Mouse (Mus musculus) olfactory bulb, adult 2 months (tissue): ENCODE measurements around the gene Uhrf1bp1. TPM values are rescaled to one million over a fixed set of nuclear protein-coding genes. Genes with fewer than 3 reads are reported as not detected.

Source experiments
- H3K27ac ChIP-seq: fragments of 200-500 bp; 2 replicates; pipeline ENCODE4 v1.5.1; 2012; ENCODE audit warnings: low read depth, low read length; ENCODE audit not compliant: insufficient read depth
- H3K4me1 ChIP-seq: fragments of 200-500 bp; 2 replicates; pipeline ENCODE4 v1.6.1; 2012; ENCODE audit warnings: low read length; ENCODE audit not compliant: control insufficient read depth, insufficient read depth
- H3K4me3 ChIP-seq: fragments of 200-500 bp; 2 replicates; pipeline ENCODE4 v1.5.1; 2012; ENCODE audit warnings: mild to moderate bottlenecking, low read depth, low read length, moderate library complexity; ENCODE audit not compliant: insufficient read depth
- CTCF ChIP-seq: fragments of 200-500 bp; IDR thresholded peaks from 2 replicates; pipeline ENCODE4 v1.5.1; 2012; ENCODE audit warnings: low read depth, mild to moderate bottlenecking, low read length, moderate library complexity; ENCODE audit not compliant: insufficient read depth
- POLR2A ChIP-seq: fragments of 200-500 bp; IDR thresholded peaks from 2 replicates; pipeline ENCODE4 v1.6.1; 2012; ENCODE audit warnings: mild to moderate bottlenecking, low read depth, low read length, moderate library complexity; ENCODE audit not compliant: insufficient read depth
- WGBS: fragments of 180-500 bp; shearing (Covaris S2); methylation state at CpG from one replicate; pipeline ENCODE4 v1.1.7; 2018; 5-methylcytosine and 5-hydroxymethylcytosine counted together
- polyA plus RNA-seq: library from polyadenylated mRNA; stranded (reverse); fragments of >200 nt; gene quantifications from 2 replicates; pipeline ENCODE4 v1.2.4, GENCODE M21; 2012; ENCODE audit warnings: low replicate concordance; ENCODE audit not compliant: missing spikeins, insufficient read depth, insufficient read length

Uhrf1bp1 gene
- not detected in 2 replicates for polyA plus RNA-seq

DNA sequence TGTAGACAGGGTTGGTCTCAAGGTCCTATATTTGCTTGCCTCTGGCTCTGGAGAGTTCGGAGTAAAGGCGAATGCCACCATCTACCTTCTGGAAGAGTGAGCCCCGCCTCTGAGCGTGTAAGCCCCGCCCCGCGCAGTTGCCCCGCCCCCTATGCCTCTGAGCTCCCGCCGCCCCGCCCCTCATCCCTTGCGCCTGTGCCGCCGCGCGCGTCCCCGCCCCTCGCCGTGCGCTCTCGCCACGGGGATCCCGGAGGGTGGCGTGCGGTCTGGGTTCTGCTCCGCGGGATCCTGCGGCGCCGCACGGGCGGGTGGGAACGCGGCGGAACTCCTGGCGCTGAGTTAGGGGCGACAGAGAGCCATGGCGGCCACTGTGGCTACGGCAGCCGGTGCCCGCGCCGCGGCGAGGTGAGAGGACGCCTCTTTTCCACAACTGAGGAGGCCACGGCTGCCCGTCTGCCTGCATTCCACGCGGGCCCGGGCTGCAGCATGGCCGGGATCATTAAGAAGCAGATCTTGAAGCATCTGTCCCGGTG lies at the start of gene Uhrf1bp1:
Gene Uhrf1bp1, plus strand, starts transcription at position 177 of the 533 bp plus-strand sequence.
- H3K27ac ChIP-seq, result peak within 1 kb of the TSS; percentile 59
- TF ChIP-seq POLR2A (peak; percentile 57), CTCF (no peak)
- WGBS, result under 1% methylated on average over 54 of the region's 54 CpGs
- H3K4me3 ChIP-seq, result peak within 1 kb of the TSS; percentile 93
- H3K4me1 ChIP-seq, result peaks cover 17% of the 10 kb centered on the region

DNA sequence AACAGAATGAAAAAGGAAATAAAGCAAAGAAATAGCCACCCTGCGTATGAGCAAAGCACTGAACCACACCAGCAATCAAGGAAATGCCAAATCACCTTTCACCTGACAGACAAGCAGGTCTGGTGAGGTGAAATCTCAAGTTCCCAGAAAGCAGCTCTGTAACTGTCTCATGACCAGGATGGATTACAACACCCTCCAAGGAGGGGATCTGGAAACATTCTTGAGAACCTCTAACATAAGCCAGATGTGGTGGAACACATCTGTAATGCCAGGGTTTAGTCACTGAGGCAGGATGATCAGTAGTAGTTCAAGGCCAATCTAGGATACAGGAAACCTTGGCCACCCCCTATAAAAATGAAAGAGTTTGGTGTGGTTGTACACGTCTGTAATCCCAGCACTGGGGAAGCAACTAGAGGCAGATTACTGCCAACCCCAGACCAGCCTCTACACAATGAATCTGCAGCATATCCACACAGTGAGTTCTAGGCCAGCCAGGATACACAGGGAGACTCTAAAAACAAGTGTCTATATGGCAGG lies 48.6 kb upstream of the Uhrf1bp1 start:
- WGBS, result 74% methylated on average over 2 of the region's 2 CpGs
- no peak for TF ChIP-seq CTCF
- no peak for TF ChIP-seq POLR2A
- H3K4me3 ChIP-seq, result no peak overlapping the region
- H3K4me1 ChIP-seq, result peaks cover 7% of the 10 kb centered on the region
- H3K27ac ChIP-seq, result no peak overlapping the region

DNA sequence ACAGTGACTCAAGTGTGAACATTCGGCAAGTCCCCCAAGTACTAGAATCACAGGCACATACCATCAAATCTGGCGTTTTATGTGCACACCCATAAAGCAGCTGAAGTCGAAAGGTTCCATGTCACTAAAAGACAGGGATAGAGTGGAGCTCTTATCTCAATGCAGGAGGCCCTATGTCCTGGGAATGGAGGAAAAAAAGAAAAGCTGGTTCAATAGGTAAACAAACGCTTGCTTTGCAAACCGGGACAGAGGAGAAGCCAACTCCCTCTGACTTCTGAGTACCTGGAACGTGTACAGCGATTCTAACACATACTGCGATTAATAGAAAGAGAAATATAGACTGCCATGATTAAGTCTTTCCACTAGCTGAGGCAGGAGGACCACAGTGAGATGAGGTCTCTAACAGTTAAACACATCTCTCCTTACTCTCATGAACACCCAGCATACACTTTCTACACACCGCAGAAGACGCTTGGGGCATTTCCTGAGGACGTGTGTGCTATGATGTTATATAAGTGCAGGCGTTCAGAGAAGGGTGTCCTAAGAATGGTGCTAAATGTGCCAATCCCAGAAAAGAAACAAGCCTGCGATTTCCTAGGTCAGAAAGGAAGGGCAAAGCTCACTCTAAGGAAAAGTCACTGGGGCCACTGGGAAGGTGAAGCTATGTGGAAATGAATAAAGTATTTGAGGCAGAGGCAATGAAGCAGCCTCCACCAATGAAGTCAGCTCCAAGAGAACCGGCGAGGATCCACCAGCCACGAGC lies 45.5 kb upstream of the Uhrf1bp1 start:
- 84% methylated on average over 16 of the region's 16 CpGs for WGBS
- Histone ChIP-seq H3K4me3 (no peak overlapping the region), H3K4me1 (0 out of 2 replicates have a peak, but pooled peaks cover 3% of the 10 kb centered on the region), H3K27ac (no peak overlapping the region)
- TF ChIP-seq POLR2A (no peak), CTCF (no peak)

DNA sequence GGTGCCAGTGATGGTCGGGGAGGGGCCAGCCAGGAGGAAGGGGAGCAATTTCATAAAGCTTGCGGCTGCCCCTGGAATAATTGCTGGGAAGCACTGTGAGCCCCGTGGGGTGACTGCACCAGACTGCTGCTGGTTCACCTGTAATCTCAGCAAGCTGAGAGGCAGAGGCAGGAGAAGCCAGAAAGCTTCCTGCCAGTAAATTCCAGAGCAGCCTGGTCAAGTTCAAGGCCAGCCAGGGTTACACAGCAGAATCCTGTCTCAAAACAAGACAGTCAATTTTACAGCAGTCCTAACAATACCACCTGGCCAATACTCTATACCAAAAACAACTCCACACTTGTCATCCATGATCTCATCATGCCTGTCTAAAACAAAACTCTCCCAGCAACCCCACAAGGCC lies 44.3 kb upstream of the Uhrf1bp1 start:
- Histone ChIP-seq H3K4me3 (no peak overlapping the region), H3K27ac (no peak overlapping the region), H3K4me1 (0 out of 2 replicates have a peak, but pooled peaks cover 6% of the 10 kb centered on the region)
- TF ChIP-seq CTCF, result no peak
- TF ChIP-seq POLR2A, result no peak
- 82% methylated on average over 3 of the region's 3 CpGs for WGBS

DNA sequence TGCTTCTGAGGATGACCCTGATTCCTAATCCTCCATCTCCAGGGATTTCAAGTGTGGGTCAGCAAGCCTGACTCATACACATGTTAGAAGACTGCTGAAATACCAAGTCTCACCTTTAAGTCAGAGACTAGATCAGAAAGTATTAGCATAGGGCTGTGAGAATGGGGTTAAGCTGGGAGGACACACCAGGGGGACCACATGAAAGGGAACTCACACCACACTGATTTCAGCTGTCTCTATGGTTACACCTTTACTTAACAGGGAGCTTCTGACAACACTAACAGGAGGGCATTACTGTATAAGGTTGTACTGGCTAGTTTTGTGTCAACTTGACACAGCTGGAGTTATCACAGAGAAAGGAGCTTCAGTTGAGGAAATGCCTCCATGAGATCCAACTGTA lies 41.6 kb upstream of the Uhrf1bp1 start:
- Histone ChIP-seq H3K4me3 (no peak overlapping the region), H3K27ac (no peak overlapping the region), H3K4me1 (peaks cover 12% of the 10 kb centered on the region)
- TF ChIP-seq POLR2A, result no peak
- TF ChIP-seq CTCF, result no peak

DNA sequence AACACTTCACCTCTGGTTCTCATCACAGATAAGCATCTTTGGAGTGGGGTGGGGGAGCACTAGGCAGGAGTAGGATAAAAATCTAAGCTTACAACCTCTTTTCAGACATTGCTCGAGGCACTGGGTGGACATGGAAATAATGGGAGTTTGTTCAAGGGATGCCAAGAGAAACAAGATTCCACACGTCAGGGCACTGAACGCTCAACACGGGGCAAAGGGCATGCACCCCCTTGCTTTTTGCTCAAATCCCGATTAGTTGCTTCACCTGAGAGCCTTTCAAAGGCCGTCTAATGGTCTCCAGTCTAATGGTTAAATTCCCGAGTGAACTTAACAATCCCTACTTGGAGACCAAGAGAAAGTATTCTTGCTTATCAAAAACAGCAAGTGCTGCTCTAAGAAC lies 37.2 kb upstream of the Uhrf1bp1 start:
- H3K27ac ChIP-seq, result no peak overlapping the region
- H3K4me3 ChIP-seq, result peak overlapping the region; percentile 87
- H3K4me1 ChIP-seq, result peaks cover 13% of the 10 kb centered on the region
- TF ChIP-seq CTCF (no peak), POLR2A (no peak)
- whole genome bisulfite sequencing, result 7% methylated on average over 7 of the region's 7 CpGs

DNA sequence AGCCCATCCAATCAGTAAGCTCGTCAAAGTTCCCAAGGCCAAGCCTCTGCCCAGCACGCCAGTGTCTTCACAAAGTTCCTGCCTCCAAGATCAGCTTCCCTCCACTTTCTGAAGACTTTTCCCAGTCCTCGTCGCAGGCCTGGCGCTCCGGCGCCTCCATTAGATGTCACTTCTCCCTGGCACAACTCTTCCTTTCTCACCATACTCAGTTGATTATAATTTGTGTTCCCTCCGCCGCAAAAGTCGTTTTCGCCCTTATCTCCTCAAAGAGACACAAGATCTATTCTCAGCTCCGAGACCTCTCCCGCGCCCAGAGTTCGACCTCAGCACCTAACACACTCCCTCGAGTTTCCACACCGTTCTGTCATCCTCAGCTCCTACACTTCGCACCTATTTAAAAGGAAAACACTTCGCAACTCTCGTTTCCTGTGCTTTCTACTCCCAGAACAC lies 36.7 kb upstream of the Uhrf1bp1 start:
- peak overlapping the region; percentile 87 for H3K4me3 ChIP-seq
- TF ChIP-seq CTCF (no peak), POLR2A (no peak)
- H3K27ac ChIP-seq, result peak overlapping the region; percentile 32; the same call in 1 of the 2 replicates
- H3K4me1 ChIP-seq, result peaks cover 13% of the 10 kb centered on the region
- WGBS, result under 1% methylated on average over 20 of the region's 20 CpGs

DNA sequence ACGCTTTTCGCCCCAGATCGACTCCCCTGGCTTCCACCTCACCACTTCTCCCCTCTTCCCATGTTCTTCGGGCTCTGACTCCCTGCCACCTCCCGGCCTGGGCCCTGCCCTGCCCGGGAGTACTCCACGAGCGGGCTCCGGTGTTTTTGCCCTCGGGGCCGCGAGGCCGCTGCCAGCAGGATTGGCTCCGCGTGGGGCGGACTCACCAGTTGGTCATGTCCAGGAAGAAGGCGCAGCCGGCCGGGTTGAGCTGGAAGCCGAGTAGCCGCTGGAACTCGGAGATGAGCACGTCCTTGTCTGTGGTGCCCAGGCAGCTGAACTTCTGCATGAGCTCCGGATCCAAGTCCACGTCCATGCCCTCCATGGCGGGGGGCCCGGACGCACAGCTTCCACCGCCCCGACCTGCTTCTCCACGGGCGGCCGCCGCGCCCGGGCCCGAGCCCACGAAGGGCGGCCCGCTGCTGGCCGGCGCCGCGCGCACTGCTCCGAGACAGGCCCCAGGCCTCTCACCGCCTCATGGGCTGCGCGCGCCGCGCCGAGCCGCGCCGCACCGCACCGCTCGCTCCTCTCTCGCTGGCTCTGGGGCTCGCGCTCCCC lies 36.2 kb upstream of the Uhrf1bp1 start:
- TF ChIP-seq POLR2A (no peak), CTCF (no peak)
- Histone ChIP-seq H3K4me3 (peak overlapping the region; percentile 87), H3K27ac (peak overlapping the region; percentile 32; the same call in 1 of the 2 replicates), H3K4me1 (peaks cover 13% of the 10 kb centered on the region)
- under 1% methylated on average over 61 of the region's 62 CpGs for WGBS
